Mouse (Mus musculus) forebrain, embryonic 16.5 days (tissue): Measurements from ENCODE around the gene Hist1h2af. TPM values are rescaled to one million over a fixed set of nuclear protein-coding genes. Genes with fewer than 3 reads are reported as not detected.
"Not testable (repeated sequence)": the region's sequence is repeated elsewhere in the genome, so short reads cannot be mapped to it uniquely, and the experiment has no call there.

Experiments
- ATAC-seq: fragments of 200-750 bp; cut with Nextera tagmentation; 2 replicates; pipeline ENCODE4 v1.8.0; 2017; ENCODE audit warnings: mild to moderate bottlenecking, moderate library complexity
- H3K27ac ChIP-seq: fragments of 300-500 bp; sonication (generic); 2 replicates; pipeline ENCODE4 v1.5.1; 2014; ENCODE audit warnings: low read length, control low read depth
- H3K27me3 ChIP-seq: fragments of 300-500 bp; sonication (generic); replicated peaks from 2 replicates; pipeline ENCODE4 v1.6.1; 2014; ENCODE audit warnings: low read length; ENCODE audit not compliant: control insufficient read depth, insufficient read depth
- H3K36me3 ChIP-seq: fragments of 300-500 bp; sonication (generic); 2 replicates; pipeline ENCODE4 v1.6.1; 2014; ENCODE audit not compliant: control insufficient read depth, insufficient read depth
- H3K4me1 ChIP-seq: fragments of 300-500 bp; sonication (generic); replicated peaks from 2 replicates; pipeline ENCODE4 v1.6.1; 2014; ENCODE audit warnings: low read length; ENCODE audit not compliant: control insufficient read depth, insufficient read depth
- H3K4me2 ChIP-seq: fragments of 300-500 bp; sonication (generic); 2 replicates; pipeline ENCODE4 v1.6.1; 2014; ENCODE audit warnings: mild to moderate bottlenecking, low read length, control low read depth
- H3K4me3 ChIP-seq: fragments of 300-500 bp; sonication (generic); replicated peaks from 2 replicates; pipeline ENCODE4 v1.5.1; 2014; ENCODE audit warnings: mild to moderate bottlenecking, low read length, control low read depth
- H3K9ac ChIP-seq: fragments of 300-500 bp; sonication (generic); replicated peaks from 2 replicates; pipeline ENCODE4 v1.6.1; 2014; ENCODE audit warnings: low read depth, low read length, control low read depth
- H3K9me3 ChIP-seq: fragments of 300-500 bp; sonication (generic); 2 replicates; pipeline ENCODE4 v1.6.1; 2016; ENCODE audit warnings: low read length; ENCODE audit not compliant: control insufficient read depth
- WGBS: fragments of 180-500 bp; shearing (Covaris S2); extraction: QIAGEN DNeasy Blood & Tissue Kit; methylation state at CpG from one replicate; pipeline ENCODE4 v1.1.7; 2014; 5-methylcytosine and 5-hydroxymethylcytosine counted together
- polyA plus RNA-seq: library from polyadenylated mRNA; unstranded; fragments of >200 nt; fragmentation: Nextera tagmentation; extraction: Ambion mirVana; gene quantifications from 2 replicates; pipeline ENCODE4 v1.2.1, GENCODE M21; 2015

Gene Hist1h2af
- polyA plus RNA-seq, 1 experiment from 2014 or later = not detected

DNA sequence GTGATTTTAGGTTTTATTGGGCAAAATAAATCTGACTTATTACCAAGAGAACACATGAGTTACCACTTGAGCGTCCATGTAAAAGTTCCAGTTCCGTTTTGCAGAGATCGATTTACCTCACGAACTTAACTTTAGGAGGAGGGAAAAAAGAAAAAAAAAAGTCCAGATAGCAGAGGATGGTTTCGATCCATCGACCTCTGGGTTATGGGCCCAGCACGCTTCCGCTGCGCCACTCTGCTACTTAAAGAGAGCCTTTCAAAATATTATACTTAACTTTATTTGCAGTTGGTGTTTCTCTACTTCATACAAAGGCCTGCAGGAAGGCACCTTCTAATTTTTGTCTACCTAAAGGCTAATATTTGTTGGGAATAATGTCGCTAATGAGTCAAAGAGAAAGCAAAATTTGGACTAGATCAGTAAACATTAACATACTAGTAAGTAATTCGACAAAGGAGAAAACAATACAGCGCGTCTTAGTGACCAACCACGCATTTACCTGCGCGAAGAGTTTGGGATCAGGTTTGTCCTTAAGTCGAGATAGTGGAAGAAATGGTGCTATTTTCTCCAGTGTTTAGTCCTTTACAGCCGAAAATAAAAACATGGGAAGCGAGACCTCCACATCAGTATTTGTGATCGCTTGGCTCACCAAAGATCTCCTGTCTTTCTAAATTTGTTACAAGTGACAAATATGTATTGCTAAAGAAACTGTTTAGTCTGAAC is 3.4 kb upstream of the Hist1h2af start:
- H3K9ac ChIP-seq = peak overlapping the region; percentile 81
- no peaks in the 10 kb centered on the region for H3K27me3 ChIP-seq
- H3K36me3 ChIP-seq = no peaks in the 10 kb centered on the region
- H3K4me3 ChIP-seq = peak overlapping the region; percentile 67
- peak overlapping the region; percentile 60 for H3K4me2 ChIP-seq
- under 1% methylated on average over 20 of the region's 20 CpGs for WGBS
- peak overlapping the region; percentile 99 for H3K27ac ChIP-seq
- no peak for ATAC-seq
- peaks cover 24% of the 10 kb centered on the region for H3K4me1 ChIP-seq
- H3K9me3 ChIP-seq = no peaks in the 10 kb centered on the region

DNA sequence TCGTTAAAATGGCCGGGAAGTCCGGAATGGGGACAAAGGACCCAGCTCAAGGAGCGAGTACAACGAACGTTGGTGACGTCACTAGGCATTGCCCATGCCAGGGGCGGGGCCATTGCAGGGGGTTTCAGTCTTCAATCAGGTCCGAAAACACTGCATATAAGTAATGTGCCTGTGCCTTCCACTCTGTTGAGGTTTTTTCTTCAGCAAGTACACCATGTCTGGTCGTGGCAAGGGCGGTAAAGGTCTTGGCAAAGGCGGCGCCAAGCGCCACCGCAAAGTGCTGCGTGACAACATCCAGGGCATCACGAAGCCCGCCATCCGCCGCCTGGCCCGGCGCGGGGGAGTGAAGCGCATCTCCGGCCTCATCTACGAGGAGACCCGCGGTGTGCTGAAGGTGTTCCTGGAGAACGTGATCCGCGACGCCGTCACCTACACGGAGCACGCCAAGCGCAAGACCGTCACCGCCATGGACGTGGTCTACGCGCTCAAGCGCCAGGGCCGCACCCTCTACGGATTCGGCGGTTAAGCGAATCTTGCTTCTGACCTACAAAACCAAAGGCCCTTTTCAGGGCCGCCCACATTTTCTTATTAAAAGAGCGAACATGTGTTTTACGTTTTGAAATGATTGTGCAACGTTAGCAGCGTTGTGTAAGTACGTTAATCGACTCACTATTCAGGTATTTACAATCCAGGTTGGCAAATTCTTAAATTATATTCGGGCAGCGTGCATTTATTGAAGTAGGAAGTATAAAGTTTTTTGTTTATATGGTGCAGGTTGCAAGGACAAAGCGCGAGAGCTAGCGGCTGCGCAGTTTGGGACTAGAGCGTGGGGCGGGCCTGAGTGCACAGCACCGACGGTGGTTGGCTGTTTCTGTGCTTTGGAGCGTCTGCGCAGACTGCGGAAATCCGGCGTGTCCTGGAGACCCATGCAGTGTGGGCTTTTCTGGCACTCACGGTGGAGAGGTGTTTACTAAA is 2.5 kb upstream of the Hist1h2af start, which contains the start of gene Hist1h4h:
Gene Hist1h4h (plus strand): TSS at position 150 of the 975 bp plus-strand sequence.
- peaks cover 27% of the 10 kb centered on the region for H3K4me1 ChIP-seq
- ATAC-seq = peak; percentile 88
- 0% methylated on average over 57 of the region's 70 CpGs for WGBS

DNA sequence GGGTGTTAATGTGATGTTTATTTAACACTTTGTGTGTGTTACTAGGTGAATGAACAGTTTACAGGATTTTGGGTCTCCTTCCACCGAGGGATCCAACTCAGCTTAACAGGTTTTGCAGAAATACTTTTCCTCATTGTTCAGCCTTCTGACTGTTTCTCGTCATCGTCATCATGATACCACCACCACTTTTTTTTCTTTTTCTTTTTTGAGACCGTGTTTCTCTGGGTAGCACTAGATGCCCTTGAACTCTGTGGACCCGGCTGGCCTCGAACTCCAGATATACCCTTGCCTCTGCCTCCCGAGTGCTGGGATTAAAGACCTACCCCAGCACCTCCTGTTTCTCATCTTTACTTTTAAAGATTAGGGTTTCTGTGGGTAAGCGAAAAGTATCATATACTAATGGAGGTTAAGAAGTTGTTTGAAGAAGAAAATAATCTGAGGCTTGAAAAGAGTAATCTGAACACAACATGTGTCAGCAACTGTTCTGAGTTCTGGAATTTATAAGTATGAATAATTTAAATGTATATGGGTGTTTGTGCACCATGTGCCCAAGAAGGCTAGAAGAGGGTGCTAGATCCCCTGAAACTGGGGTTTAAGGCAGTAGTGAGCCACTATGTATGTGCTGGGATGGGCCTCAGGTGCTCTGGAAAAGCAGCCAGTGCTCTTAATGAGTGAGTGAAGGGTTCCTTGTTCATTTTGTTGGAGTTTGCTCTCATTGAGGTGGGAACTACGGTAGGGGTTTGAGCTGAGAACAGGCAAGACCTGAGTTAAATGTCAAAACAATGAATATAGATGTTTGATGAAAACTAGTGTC is 1.2 kb upstream of the Hist1h2af start:
- no peak for ATAC-seq
- no peaks in the 10 kb centered on the region for H3K36me3 ChIP-seq
- 13% methylated on average over 9 of the region's 9 CpGs for WGBS
- H3K4me3 ChIP-seq = peak overlapping the region; percentile 67
- H3K4me2 ChIP-seq = peak overlapping the region; percentile 78
- H3K9me3 ChIP-seq = no peaks in the 10 kb centered on the region
- H3K9ac ChIP-seq = peak overlapping the region; percentile 36
- peak overlapping the region; percentile 99 for H3K27ac ChIP-seq
- H3K4me1 ChIP-seq = peaks cover 36% of the 10 kb centered on the region
- no peaks in the 10 kb centered on the region for H3K27me3 ChIP-seq

More for the DNA sequence above, 2.5 kb upstream of the Hist1h2af start, which contains the start of gene Hist1h4h:
- Histone ChIP-seq H3K9me3 (no peaks in the 10 kb centered on the region), H3K27me3 (no peaks in the 10 kb centered on the region), H3K9ac (peak within 1 kb of the TSS; percentile 81), H3K27ac (peak within 1 kb of the TSS; percentile 99), H3K4me3 (peak within 1 kb of the TSS; percentile 67), H3K36me3 (no peaks in the 10 kb centered on the region), H3K4me2 (peak within 1 kb of the TSS; percentile 78)

DNA sequence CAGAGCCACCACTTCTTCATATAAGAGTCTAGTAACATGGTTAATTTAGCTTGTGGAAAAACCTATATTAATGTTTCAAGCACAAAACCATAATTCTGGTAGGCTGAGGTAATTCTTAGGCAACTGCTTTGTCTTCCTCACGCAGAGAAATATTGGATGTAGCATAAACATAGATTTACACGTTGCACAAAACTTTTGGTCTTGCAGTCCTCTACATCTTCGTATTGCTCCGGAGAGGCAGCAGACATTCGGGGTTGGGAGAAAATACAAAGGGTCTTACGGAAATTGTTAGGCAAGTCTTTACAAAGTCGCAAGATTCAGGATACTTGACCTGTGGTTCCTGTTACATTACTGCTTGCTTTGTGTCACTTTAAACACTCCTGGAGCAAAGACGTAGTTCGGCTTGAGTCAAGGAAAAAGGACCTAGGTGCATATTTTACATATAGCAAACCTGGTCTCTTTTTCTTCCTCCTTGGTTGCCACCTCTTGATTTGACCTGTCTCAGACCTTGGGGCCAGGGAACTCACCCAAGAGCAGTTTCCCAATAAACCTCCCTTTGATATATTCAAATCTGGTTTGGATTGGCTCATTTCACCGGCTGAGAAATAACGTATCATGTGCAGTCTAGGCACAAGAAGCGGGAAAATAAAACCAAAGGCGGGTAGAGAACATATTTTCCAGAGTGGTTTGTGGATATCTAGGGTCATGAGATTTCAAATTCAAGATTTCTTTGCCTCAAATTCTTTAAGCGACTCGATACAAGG is 844 bp downstream of the Hist1h2af start:
- under 1% methylated on average over 15 of the region's 15 CpGs for WGBS
- H3K4me2 ChIP-seq = peak overlapping the region; percentile 78
- H3K4me3 ChIP-seq = peak overlapping the region; percentile 55
- H3K4me1 ChIP-seq = peaks cover 36% of the 10 kb centered on the region
- H3K9me3 ChIP-seq = no peaks in the 10 kb centered on the region
- peak overlapping the region; percentile 75 for H3K27ac ChIP-seq
- H3K27me3 ChIP-seq = no peaks in the 10 kb centered on the region
- peak overlapping the region; percentile 35 for H3K9ac ChIP-seq
- no peak for ATAC-seq
- H3K36me3 ChIP-seq = no peaks in the 10 kb centered on the region

DNA sequence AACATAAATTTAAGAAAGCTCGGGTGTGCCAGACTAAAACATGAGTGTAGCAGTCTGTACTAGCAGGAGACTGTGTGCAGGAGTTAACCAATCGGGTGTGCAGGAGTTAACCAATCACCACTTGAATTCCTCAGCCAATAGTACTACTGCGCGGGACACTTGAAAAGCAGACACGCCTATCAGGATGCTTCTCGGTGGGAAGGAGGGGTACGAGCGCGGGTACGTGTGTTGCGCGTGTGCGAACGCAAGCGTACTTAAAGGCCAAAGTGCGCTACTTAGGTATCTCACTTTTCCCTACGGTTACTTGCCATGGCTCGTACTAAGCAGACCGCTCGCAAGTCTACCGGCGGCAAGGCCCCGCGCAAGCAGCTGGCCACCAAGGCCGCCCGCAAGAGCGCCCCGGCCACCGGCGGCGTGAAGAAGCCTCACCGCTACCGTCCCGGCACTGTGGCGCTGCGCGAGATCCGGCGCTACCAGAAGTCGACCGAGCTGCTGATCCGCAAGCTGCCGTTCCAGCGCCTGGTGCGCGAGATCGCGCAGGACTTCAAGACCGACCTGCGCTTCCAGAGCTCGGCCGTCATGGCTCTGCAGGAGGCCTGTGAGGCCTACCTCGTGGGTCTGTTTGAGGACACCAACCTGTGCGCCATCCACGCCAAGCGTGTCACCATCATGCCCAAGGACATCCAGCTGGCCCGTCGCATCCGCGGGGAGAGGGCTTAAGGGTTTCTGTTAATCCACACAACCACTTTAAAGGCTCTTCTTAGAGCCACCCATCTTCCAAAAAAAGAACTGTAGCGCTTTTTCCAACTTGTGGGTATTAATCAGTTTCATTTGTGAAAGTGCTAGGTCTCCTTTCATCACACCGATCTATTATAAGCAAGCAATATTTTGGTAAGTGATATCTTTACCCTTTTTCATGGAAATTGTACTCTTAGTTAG is 1.7 kb downstream of the Hist1h2af start, which contains the start of gene Hist1h3g:
Gene Hist1h3g (plus strand): TSS at position 286 of the 939 bp plus-strand sequence.
- WGBS = under 1% methylated on average over 48 of the region's 62 CpGs
- not testable (repeated sequence) for H3K9me3 ChIP-seq, H3K27me3 ChIP-seq, H3K36me3 ChIP-seq
- peak within 1 kb of the TSS; percentile 39 for H3K9ac ChIP-seq
- peak; percentile 91 for ATAC-seq
- peaks cover 36% of the 10 kb centered on the region for H3K4me1 ChIP-seq
- H3K4me3 ChIP-seq = peak within 1 kb of the TSS; percentile 55
- H3K4me2 ChIP-seq = peak within 1 kb of the TSS; percentile 78
- peak within 1 kb of the TSS; percentile 75 for H3K27ac ChIP-seq

DNA sequence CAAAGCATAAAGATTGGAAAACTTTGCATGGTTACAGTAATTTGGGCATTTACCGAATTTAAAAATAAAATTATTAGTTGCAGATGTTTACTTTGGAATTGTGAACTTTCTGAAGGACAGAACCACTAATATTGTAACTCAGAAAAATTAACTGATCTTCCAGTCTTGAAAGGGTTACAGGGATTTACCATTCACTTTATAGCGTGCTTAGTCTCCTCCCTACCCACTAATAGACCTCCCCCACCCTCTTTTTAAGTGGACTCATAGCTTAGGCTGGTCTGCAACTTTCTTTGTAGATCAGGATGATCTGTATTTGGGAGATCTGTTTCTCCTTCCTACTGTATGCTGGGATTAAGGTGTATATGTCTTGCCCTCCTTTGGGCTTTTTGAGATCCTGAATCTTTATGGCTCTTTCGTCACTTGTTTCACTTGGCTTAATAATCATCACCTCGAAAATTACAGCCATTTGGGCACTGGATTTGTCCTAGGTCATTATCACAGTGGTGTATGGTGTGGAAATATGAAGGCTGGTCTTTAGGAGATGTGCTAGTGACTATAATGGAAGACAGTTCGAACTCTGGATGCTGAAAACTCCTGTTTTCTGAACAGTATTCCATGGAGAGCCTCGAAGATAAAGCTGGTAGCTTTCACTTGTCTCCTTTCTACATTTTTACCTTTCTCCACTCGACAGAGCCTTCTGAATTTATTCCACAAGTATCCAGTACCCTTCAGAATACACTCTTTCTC is 2.5 kb downstream of the Hist1h2af start:
- Histone ChIP-seq H3K4me3 (peak overlapping the region; percentile 30), H3K27me3 (no peaks in the 10 kb centered on the region), H3K4me1 (peaks cover 36% of the 10 kb centered on the region), H3K36me3 (no peaks in the 10 kb centered on the region), H3K9ac (peak overlapping the region; percentile 39; the same call in 1 of the 2 replicates), H3K9me3 (no peaks in the 10 kb centered on the region), H3K4me2 (peak overlapping the region; percentile 29), H3K27ac (no peak overlapping the region)
- no peak for ATAC-seq
- 17% methylated on average over 7 of the region's 7 CpGs for WGBS

DNA sequence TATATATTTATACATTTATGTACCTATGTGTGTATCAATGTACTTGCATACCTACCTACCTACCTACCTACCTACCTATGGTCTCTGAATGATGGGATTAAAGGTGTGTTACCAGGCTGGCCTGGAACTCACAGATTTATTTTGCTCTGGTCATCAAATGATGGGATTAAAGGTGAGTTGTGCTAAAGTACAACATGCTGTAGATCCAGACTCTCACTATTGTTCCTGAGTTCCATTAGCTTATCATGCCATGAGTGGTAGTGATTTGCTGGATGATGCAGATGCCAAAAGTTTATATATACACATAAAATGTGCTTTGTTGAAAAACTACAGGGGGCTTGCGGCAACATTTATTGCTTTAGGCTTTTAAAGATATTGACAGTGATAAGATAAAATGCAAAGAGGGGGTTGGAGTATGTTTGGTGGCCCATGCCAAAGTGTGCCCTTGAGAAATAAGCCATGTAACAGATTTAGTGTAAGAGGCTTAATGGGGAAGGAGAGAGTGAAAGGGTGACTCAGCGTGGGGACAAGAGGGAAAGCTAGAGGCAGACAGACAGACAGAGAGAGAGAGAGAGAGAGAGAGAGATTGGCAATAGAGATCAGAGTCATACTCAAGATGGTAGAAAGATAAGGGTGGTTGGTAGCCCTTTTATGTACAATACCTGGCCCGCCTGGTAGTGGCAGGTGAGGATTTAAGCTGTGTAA is 3.5 kb downstream of the Hist1h2af start:
- Histone ChIP-seq H3K27ac (no peak overlapping the region), H3K4me2 (peak overlapping the region; percentile 38), H3K36me3 (no peaks in the 10 kb centered on the region), H3K4me3 (peak overlapping the region; percentile 11; the same call in 1 of the 2 replicates), H3K4me1 (peaks cover 34% of the 10 kb centered on the region), H3K27me3 (no peaks in the 10 kb centered on the region), H3K9me3 (no peaks in the 10 kb centered on the region), H3K9ac (no peak overlapping the region)
- ATAC-seq = no peak
- WGBS = 81% methylated on average over 3 of the region's 3 CpGs
